Mouse (Mus musculus) central nervous system, embryonic 11.5 days (tissue): ENCODE data around the gene Icam5. TPM values are rescaled to one million over a fixed set of nuclear protein-coding genes. Genes with fewer than 3 reads are reported as not detected.

Source experiments
- polyA plus RNA-seq: library from polyadenylated mRNA; depleted of rRNA; stranded (reverse); fragments of >200 nt; gene quantifications from 2 replicates; pipeline ENCODE4 v1.2.3, GENCODE M21; 2012; rRNA removed

The Icam5 gene
- polyA plus RNA-seq: 0.14 and 0.22 TPM in 2 replicates

DNA sequence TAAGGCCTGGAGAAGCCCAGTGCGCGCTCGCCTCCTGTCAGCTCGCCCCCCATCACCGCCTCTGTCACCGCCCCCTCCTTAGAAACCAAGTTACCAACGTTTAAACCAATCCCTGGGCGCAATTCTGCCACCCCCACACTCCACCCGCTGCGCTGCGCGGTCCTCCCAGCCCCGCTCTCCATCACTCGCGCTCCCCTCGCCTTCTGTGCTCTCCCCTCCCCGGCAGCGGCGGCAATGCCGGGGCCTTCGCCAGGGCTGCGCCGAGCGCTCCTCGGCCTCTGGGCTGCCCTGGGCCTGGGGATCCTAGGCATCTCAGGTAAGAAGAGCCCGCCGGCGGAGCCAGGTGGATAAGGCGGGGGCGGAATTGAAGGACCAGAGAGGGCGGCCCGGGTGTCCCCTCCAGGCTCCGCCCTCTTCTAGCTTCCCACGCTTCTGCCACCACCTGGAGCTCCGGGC, at the start of gene Icam5:
Icam5 (plus strand) TSS at position 178 of the 456 bp plus-strand sequence.

DNA sequence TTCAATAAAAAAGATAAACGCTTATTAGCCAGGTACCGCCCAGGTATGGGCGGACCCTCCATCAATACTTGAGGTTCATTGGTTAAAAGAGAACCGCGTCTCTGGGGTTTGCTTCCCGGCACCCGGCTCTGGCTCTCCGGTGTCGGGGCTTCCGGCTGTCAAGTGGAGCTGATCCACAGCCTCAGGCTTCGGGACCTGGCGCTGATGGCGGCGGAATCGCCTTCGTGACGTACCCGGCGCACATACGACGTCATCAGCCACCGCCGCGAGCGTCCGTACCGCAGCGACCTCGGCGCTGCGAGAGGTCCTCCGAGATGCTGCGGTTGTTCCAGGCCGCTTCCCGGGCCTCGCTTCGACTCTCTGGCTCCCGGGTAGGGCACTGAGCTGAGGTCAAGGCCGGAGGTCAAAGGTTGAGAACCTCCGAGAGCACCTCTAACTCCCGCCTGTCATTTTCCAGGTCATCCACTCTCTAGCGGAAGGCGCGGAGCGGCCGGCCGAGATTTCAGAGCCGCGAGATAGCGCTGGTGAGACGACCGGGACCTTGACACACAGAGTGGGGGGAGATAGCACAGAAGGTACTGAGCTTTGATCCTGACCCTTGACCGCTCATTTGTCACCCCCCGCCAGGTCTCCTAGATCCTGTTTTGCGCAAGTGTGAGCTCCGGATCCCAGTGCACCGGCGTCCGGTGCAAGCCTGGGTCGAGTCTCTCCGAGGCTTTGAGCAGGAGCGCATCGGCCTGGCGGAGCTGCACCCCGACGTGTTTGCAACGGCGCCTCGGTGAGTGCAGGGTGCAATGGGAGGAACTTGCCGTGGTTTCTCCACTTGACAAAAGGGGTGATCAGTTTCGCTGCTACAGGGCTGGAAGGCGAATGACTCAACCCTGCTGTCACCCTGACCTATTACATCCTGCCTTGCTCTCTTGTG, 29.0 kb upstream of the Icam5 start, which contains the start of gene Mrpl4:
Mrpl4 (plus strand) TSS at position 112 of the 925 bp plus-strand sequence.

DNA sequence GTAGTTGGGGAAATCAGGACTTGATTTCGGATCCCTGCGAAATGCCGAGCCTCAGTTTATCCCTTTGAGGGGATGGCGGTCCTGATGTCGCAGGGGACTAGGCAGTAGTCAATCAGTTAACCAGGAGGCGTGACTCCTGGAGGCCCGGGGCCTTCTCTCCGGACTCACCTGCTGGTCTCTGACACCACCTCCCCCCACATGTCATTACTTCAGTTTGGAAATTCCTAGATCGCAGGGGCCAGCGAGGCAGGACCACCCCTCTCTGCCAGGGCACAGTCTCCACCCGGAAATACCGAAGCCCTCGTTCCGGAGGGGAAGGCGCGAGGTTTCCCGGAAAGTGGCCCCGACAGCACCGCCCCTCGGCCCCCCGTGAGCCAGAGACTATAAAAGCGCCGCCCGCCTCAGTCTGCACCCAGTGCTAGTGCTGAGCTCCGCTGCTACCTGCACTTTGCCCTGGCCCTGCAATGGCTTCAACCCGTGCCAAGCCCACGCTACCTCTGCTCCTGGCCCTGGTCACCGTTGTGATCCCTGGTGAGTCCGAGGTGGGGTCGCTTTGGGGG, 16.2 kb upstream of the Icam5 start, which contains the start of gene Icam1:
Icam1 (plus strand) TSS at position 415 of the 560 bp plus-strand sequence.

DNA sequence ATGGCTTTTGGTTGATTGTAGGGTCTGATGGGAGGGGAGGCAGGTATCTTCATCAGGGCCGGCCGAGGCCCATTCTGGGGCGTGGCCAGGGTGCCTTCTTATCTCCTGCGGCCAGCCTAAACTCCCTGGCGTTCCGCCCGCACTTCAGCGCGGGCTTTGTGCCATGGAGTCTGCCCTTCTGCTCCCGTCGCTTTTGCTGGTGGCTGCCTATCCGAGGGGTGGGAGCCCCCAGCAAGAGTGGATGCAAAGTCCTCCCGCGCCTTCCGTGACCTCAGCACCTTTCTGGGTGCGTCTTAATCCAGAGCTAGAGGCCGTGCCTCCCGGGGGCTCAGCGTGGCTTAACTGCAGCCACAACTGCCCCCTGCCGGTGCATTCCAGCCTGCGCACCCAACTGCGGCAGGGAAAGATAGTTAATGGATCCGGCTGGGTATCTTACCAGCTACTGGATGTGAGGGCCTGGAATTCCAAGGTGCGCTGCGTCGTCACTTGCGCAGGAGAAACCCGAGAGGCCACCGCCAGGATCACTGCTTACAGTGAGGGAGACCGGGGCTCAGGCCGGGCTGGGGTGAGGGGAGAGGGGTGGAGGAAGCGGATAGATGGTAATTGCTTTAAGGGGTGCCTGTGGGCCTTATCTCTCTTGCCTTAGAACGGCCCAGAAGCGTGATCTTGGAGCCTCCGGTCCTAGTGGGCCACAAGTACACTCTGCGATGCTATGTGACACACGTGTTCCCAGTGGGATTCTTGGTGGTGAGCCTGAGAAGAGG, 2.4 kb upstream of the Icam5 start, which contains the start of gene Icam4:
Icam4 (plus strand) TSS at position 83 of the 764 bp plus-strand sequence.

DNA sequence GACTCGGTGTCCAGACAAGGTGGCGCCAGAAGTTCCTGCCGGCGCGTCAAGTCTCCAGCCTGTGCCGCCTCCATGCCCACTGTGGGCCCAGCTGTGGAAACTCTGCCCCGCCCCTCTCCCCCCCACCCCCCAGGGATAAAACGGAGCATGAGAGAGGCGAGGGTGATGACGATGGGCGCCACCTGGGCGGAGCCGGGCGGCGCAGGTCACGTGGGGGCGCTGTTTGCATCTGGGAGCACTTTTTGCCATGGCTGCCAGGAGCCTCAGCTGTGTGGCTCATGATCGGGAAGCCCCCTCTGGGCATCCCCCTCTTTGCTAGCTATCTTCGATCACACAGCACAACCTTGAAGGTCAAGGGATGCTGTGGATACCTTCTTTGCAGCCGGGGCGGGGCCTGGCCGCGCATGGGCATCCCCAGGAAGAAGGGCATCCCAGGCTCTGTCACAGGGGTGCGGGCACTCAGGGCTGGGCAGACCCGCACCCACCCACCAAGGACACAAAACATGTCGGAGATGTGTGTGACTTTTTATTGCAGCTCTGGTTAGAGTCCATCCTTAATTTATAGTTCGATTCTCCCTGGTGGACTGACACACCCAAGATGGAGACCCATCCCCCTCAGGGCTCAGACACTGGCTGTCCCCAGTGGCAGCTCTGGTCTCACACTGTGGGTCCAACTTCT, 35.3 kb downstream of the Icam5 start, which contains the start of gene Zglp1:
Zglp1 (minus strand) TSS at position 88 of the 679 bp plus-strand sequence.

DNA sequence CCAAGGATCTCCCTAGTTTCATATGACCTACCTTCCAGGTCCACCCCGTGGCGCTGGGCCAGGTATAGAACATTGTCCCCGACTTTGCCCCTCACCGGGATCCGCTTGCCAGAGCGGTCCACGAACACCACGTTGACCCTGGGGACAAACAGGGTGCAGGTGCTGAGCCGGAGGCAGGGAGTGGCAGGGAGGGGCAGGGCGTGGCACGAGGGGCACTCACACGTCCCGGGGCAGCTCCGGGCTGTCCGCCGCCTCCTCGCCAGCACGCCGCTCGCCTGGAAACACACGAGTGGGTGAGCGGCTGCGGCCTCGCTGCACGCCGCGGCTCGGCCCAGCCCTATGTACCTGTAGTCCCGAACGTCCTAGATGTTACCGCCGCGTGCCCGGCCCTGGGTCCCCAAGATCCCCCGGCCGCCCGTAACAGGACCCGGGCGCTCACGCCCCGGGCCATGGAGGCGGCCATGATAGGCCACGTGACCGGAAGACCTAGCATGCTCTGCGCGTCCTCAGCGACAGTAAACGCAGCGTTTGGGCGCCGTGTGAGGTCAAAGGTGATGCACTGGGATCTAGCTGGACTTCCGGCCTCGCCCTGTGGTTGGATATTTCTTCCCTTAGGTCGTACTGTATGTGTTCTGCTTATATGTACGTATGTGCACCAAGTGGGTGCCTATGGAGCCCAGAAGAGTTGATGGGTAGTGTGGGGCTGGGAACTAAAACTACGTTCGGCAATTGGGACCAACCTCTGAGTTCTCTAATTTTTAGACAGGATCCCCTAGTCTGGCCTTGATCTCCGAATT, 41.4 kb downstream of the Icam5 start, which contains the start of the genes Gm49373 and Fdx1l:
Gm49373 (minus strand) TSS at position 53 of the 797 bp plus-strand sequence.
Fdx1l (minus strand) TSS at position 571 of the 797 bp plus-strand sequence.

Other genes starting within 250 kb of the Icam5 start
- 0.58 and 0.86 TPM in 2 replicates for gene Col5a3, start 217.0 kb upstream of the Icam5 start, polyA plus RNA-seq
- not detected in 2 replicates for gene Rdh8, start 213.6 kb upstream of the Icam5 start, polyA plus RNA-seq
- gene A230050P20Rik, start 163.4 kb upstream of the Icam5 start, polyA plus RNA-seq: 3.6 and 3.9 TPM in 2 replicates
- 3.7 and 4.7 TPM in 2 replicates for gene Angptl6, start 152.3 kb upstream of the Icam5 start, polyA plus RNA-seq
- 93.6 and 97.4 TPM in 2 replicates for gene Ppan, start 143.9 kb upstream of the Icam5 start, polyA plus RNA-seq
- 194 and 216 TPM in 2 replicates for gene Eif3g, start 133.4 kb upstream of the Icam5 start, polyA plus RNA-seq
- 119 and 139 TPM in 2 replicates for gene Dnmt1, start 72.2 kb upstream of the Icam5 start, polyA plus RNA-seq
- 5.4 and 14.5 TPM in 2 replicates for gene S1pr2, start 55.3 kb upstream of the Icam5 start, polyA plus RNA-seq
- gene Mrpl4, start 29.3 kb upstream of the Icam5 start, polyA plus RNA-seq: 54.5 and 78.4 TPM in 2 replicates
- gene Icam1, start 16.1 kb upstream of the Icam5 start, polyA plus RNA-seq: 3.5 and 4.1 TPM in 2 replicates
- 4.4 and 5.4 TPM in 2 replicates for gene Icam4, start 2.7 kb upstream of the Icam5 start, polyA plus RNA-seq
- gene Zglp1, start 35.0 kb downstream of the Icam5 start, polyA plus RNA-seq: 1.4 and 1.8 TPM in 2 replicates
- gene Gm49373, start 41.0 kb downstream of the Icam5 start, polyA plus RNA-seq: 2.5 and 2.7 TPM in 2 replicates
- gene Fdx1l, start 41.5 kb downstream of the Icam5 start, polyA plus RNA-seq: 61.0 and 83.1 TPM in 2 replicates
- gene Gm38431, start 59.9 kb downstream of the Icam5 start, polyA plus RNA-seq: 4.6 and 6.0 TPM in 2 replicates
- 67.6 and 85.0 TPM in 2 replicates for gene Raver1, start 59.9 kb downstream of the Icam5 start, polyA plus RNA-seq
- 11.6 and 13.8 TPM in 2 replicates for gene Tyk2, start 99.2 kb downstream of the Icam5 start, polyA plus RNA-seq
- 303 and 377 TPM in 2 replicates for gene Cdc37, start 117.9 kb downstream of the Icam5 start, polyA plus RNA-seq
- 4.0 and 5.1 TPM in 2 replicates for gene Pde4a, start 133.6 kb downstream of the Icam5 start, polyA plus RNA-seq
- gene Keap1, start 207.3 kb downstream of the Icam5 start, polyA plus RNA-seq: 23.3 and 33.5 TPM in 2 replicates
- 0.13 and 0.47 TPM in 2 replicates for gene S1pr5, start 216.4 kb downstream of the Icam5 start, polyA plus RNA-seq
- 27.7 and 29.9 TPM in 2 replicates for gene Atg4d, start 233.2 kb downstream of the Icam5 start, polyA plus RNA-seq